Mouse (Mus musculus) midbrain, postnatal 0 days (tissue): ENCODE measurements around the gene Clec1a. TPM values are rescaled to one million over a fixed set of nuclear protein-coding genes. Genes with fewer than 3 reads are reported as not detected.

Experiments used
- ATAC-seq: fragments of 200-750 bp; cut with Nextera tagmentation; 2 replicates; pipeline ENCODE4 v1.8.0; 2017; ENCODE audit warnings: moderate number of reproducible peaks, mild to moderate bottlenecking, moderate TSS enrichment, moderate library complexity; ENCODE audit not compliant: low FRiP score
- DNase-seq: peaks from one replicate; pipeline ENCODE4 v3.0.0-alpha.2; 2015; ENCODE audit warnings: low spot score
- H3K27ac ChIP-seq: fragments of 300-500 bp; sonication (generic); 2 replicates; pipeline ENCODE4 v1.5.1; 2014; ENCODE audit warnings: low read depth, mild to moderate bottlenecking, low read length, mixed read lengths
- H3K27me3 ChIP-seq: fragments of 300-500 bp; sonication (generic); 2 replicates; pipeline ENCODE4 v1.6.1; 2014; ENCODE audit warnings: low read length, control low read depth, mixed read lengths; ENCODE audit not compliant: insufficient read depth
- H3K36me3 ChIP-seq: fragments of 300-500 bp; sonication (generic); 2 replicates; pipeline ENCODE4 v1.6.1; 2014; ENCODE audit warnings: low read length, control low read depth, mixed read lengths; ENCODE audit not compliant: insufficient read depth
- H3K4me1 ChIP-seq: fragments of 300-500 bp; sonication (generic); 2 replicates; pipeline ENCODE4 v1.6.1; 2014; ENCODE audit warnings: mild to moderate bottlenecking, control low read depth, antibody characterized with exemption, low read length, mixed read lengths; ENCODE audit not compliant: insufficient read depth
- H3K4me2 ChIP-seq: fragments of 300-500 bp; sonication (generic); 2 replicates; pipeline ENCODE4 v1.6.1; 2014; ENCODE audit warnings: low read depth, mild to moderate bottlenecking, low read length, mixed read lengths; ENCODE audit not compliant: poor library complexity, severe bottlenecking
- H3K4me3 ChIP-seq: fragments of 300-500 bp; sonication (generic); 2 replicates; pipeline ENCODE4 v1.5.1; 2014; ENCODE audit warnings: low read depth, mild to moderate bottlenecking, low read length, moderate library complexity
- H3K9ac ChIP-seq: fragments of 300-500 bp; sonication (generic); replicated peaks from 2 replicates; pipeline ENCODE4 v1.6.1; 2014; ENCODE audit warnings: mild to moderate bottlenecking, low read length, moderate library complexity, mixed read lengths; ENCODE audit not compliant: poor library complexity, severe bottlenecking
- H3K9me3 ChIP-seq: fragments of 300-500 bp; sonication (generic); 2 replicates; pipeline ENCODE4 v1.6.1; 2016; ENCODE audit warnings: low read length, control low read depth
- CTCF ChIP-seq: IDR thresholded peaks from 2 replicates; pipeline ENCODE4 v1.5.1; 2016; ENCODE audit warnings: antibody characterized with exemption, mild to moderate bottlenecking
- WGBS: fragments of 180-500 bp; shearing (Covaris S2); extraction: QIAGEN DNeasy Blood & Tissue Kit; methylation state at CpG from one replicate; pipeline ENCODE4 v1.1.7; 2014; 5-methylcytosine and 5-hydroxymethylcytosine counted together
- polyA plus RNA-seq: library from polyadenylated mRNA; unstranded; fragments of >200 nt; fragmentation: Nextera tagmentation; extraction: Ambion mirVana; gene quantifications from 2 replicates; pipeline ENCODE4 v1.2.1, GENCODE M21; 2015
- total RNA-seq: library from RNA; depleted of rRNA; stranded (reverse); fragments of >200 nt; gene quantifications from 2 replicates; pipeline ENCODE4 v1.2.3, GENCODE M21; 2014

The Clec1a gene
- total and polyA plus RNA-seq, 2 experiments from 2014 or later = 2.6 to 5.6 TPM

DNA sequence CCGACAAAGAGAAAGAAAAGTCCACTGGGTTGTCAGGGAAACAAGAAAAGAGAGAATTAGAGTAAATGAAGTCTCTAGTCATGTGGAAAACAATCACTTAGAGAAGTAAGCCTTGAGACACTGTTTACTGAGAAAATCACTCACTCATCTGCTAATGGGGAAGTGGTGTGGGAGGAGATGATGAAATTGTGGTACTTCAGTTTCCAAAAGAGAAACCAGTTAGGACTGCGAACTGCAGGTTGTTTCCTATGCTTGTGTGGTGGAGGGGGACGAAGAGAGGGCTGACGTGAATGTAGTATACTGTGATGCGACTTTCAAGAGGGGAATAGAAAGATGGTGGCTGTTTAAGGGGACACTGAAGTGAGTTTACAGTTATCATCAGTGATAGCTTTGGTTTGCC is 17.6 kb downstream of the Clec1a start:
- WGBS = 77% methylated on average over 5 of the region's 5 CpGs

GRCm38 (mm10) chr6:129427281-129427680 is 24.5 kb downstream of the Clec1a start:
- Histone ChIP-seq H3K9me3 (no peaks in the 10 kb centered on the region), H3K4me1 (no peaks in the 10 kb centered on the region), H3K4me2 (no peak overlapping the region), H3K27me3 (no peaks in the 10 kb centered on the region), H3K4me3 (no peak overlapping the region), H3K36me3 (no peaks in the 10 kb centered on the region), H3K27ac (no peak overlapping the region), H3K9ac (no peak overlapping the region)
- ATAC-seq = no peak
- DNase-seq = no peak
- 87% methylated on average over 4 of the region's 4 CpGs for WGBS
- no peak for TF ChIP-seq CTCF

More for the DNA sequence above, 17.6 kb downstream of the Clec1a start:
- no peak overlapping the region for H3K4me3 ChIP-seq
- no peak overlapping the region for H3K27ac ChIP-seq
- H3K36me3 ChIP-seq = no peaks in the 10 kb centered on the region
- DNase-seq (no peak), ATAC-seq (no peak)
- no peaks in the 10 kb centered on the region for H3K9me3 ChIP-seq
- H3K4me1 ChIP-seq = no peaks in the 10 kb centered on the region
- H3K4me2 ChIP-seq = no peak overlapping the region
- no peak overlapping the region for H3K9ac ChIP-seq
- no peaks in the 10 kb centered on the region for H3K27me3 ChIP-seq
- TF ChIP-seq CTCF = no peak

DNA sequence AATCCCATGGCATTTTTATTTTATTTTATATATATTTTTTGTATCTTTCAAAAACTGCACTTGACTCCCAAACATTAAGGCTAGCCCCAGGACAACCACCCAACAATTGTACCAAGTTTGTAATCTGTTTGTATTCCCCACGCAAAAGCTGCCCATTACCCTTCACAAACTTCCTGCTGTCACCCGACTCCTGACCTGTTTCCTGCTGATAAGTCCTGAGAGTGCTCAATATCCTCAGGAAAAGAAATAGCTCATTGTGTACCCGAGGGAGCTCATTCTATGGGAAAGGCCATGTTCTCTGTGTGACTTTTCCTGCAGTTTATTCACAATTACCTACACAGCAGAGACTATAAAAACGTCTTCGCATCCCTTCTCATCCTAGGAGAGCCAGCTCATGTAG is 26.0 kb downstream of the Clec1a start:
- no peaks in the 10 kb centered on the region for H3K36me3 ChIP-seq
- WGBS = 38% methylated on average over 5 of the region's 5 CpGs
- ATAC-seq = no peak
- no peak overlapping the region for H3K9ac ChIP-seq
- no peaks in the 10 kb centered on the region for H3K9me3 ChIP-seq
- H3K4me3 ChIP-seq = no peak overlapping the region
- no peak overlapping the region for H3K4me2 ChIP-seq
- H3K27me3 ChIP-seq = no peaks in the 10 kb centered on the region
- DNase-seq = no peak
- no peak overlapping the region for H3K27ac ChIP-seq
- no peak for TF ChIP-seq CTCF
- no peaks in the 10 kb centered on the region for H3K4me1 ChIP-seq

- ATAC-seq (no peak), DNase-seq (no peak)
- H3K4me2 ChIP-seq = no peak overlapping the region
- no peaks in the 10 kb centered on the region for H3K36me3 ChIP-seq
- no peak for TF ChIP-seq CTCF
- no peak overlapping the region for H3K27ac ChIP-seq
- 79% methylated on average over 5 of the region's 5 CpGs for WGBS
- no peak overlapping the region for H3K9ac ChIP-seq
- no peaks in the 10 kb centered on the region for H3K27me3 ChIP-seq
- no peaks in the 10 kb centered on the region for H3K9me3 ChIP-seq
- no peaks in the 10 kb centered on the region for H3K4me1 ChIP-seq
- H3K4me3 ChIP-seq = no peak overlapping the region
These were observed 26.6 kb downstream of the Clec1a start for GRCm38 (mm10) chr6:129425217-129425616.

DNA sequence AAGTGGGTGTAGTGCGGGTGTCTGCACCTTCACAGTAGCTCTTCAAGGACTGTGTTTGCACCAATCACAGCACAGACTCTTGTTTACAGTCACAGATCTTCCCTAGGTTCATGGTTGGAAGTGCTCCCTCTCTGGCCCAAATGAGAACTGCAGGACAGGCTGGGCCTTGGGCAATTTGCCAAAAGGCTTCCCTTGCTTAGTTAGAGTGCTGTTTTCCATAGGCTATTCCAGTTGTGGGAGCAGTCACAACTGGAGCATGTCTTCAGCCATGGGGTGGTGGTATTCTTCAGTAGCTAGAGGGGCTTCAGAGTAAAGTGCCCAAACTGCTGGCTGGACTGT is 28.1 kb downstream of the Clec1a start:
- H3K4me2 ChIP-seq = no peak overlapping the region
- no peaks in the 10 kb centered on the region for H3K9me3 ChIP-seq
- no peaks in the 10 kb centered on the region for H3K4me1 ChIP-seq
- H3K36me3 ChIP-seq = no peaks in the 10 kb centered on the region
- peak; percentile 81 for TF ChIP-seq CTCF
- DNase-seq (peak; percentile 72), ATAC-seq (peak; percentile 76)
- no peak overlapping the region for H3K27ac ChIP-seq
- WGBS = 12% methylated on average over 1 of the region's 1 CpGs
- no peak overlapping the region for H3K4me3 ChIP-seq
- no peak overlapping the region for H3K9ac ChIP-seq
- H3K27me3 ChIP-seq = no peaks in the 10 kb centered on the region

GRCm38 (mm10) chr6:129423040-129423733 is 28.6 kb downstream of the Clec1a start:
- Histone ChIP-seq H3K36me3 (no peaks in the 10 kb centered on the region), H3K27ac (no peak overlapping the region), H3K4me1 (no peaks in the 10 kb centered on the region), H3K9me3 (no peaks in the 10 kb centered on the region), H3K27me3 (no peaks in the 10 kb centered on the region), H3K4me2 (no peak overlapping the region), H3K4me3 (no peak overlapping the region), H3K9ac (no peak overlapping the region)
- no peak for TF ChIP-seq CTCF
- DNase-seq (peak; percentile 36), ATAC-seq (no peak)
- WGBS = 65% methylated on average over 4 of the region's 4 CpGs
